Mouse (Mus musculus): ENCODE data around the gene Pnpo. TPM values are rescaled to one million over a fixed set of nuclear protein-coding genes. Genes with fewer than 3 reads are reported as not detected.

The Pnpo gene
- total RNA-seq (2021), result 28.3 and 31.9 TPM in 2 replicates
- long read RNA-seq, experiment 1, transcript Pnpo-201 (7 exons, 1,994 nt), result major isoform, 46 of 52 reads
- long read RNA-seq, experiment 1, partial matches to known transcripts, result 5 of 52 reads
- long read RNA-seq, experiment 1, other reads (novel, unspliced or antisense), result 1 of 52 reads
- long read RNA-seq, experiment 2, transcript Pnpo-201 (7 exons, 1,994 nt), result major isoform, 43 of 54 reads
- long read RNA-seq, experiment 2, partial matches to known transcripts, result 2 of 54 reads
- long read RNA-seq, experiment 2, other reads (novel, unspliced or antisense), result 8 of 54 reads

DNA sequence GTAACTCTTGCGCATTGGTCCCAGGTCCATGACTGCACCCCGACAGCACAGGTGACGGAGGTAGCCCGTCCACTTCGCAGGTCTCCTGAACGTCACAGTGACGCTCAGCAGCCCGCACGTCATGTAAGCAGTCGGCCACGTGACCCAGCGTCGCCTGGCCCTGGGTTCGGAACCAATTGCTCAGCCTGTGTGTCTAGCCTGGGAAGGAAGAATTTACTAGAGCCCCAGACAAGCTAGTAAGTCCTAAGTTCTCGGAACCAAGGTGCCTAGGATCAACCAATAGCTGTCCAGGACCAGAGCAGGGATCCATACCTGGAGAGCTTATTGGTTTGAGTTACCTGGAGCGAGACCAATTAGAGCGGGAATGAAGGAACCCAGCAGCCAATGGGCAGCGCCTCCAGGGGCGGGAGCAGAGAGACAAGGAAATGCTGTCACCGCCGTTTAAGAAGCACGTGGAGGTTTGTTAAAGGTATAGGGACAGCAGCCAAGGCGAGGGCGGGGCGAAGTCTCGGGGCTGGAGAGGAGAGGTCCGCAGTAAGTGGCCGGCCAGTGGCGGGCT is at the start of gene Pnpo:
Gene Pnpo, minus strand, starts transcription at position 241 of the 559 bp plus-strand sequence.
- peak; percentile 95 for DNase-seq

DNA sequence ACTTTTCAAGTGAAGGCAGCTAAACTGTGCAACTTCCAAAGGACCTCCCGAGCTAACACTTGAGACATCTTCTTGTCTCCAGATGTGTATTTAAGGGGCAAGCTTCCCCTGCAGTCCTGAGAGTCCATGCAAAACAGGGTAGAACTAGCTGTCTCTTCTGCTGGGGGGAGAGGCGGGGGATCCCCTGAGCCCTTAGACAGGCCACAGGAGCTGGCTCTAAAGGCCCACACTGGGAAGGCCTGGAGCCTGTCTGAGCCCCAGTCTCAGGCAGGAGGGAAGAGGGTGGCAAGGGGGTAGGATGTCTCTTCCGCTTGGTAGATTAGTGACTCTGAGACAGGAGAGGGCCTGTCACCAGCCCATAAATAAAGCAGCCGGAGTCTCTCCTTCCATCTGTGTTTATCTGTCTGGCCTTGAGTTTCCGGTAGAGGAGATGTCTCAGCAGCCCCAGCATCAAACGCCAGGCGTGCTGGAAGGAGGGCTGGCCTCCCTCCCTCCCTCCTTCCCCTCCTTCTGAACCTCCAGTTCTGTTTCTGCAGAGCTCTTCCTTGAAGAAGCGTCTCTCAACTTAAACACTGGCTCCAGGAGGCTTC is 49.0 kb upstream of the Pnpo start:
- peak; percentile 45 for DNase-seq

DNA sequence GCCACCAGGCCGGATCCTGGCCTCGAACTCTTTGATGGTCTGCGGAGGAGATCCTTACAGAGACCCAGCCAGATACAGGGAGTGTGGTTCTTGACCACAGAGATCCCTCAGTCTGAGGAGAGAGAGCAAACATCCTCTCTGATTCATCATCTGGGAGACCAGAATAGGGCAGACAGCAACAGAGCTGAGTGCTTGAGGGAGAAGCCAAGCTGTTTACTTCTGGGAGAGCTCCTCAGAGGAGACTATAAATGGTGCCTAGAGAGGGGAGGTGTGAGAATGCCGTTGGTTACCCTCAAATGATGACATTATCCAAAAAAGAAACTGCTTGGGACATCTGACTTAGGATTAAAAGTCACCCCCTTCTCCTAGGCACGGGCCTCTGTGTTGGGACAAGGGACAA is 47.7 kb upstream of the Pnpo start:
- no peak for DNase-seq

DNA sequence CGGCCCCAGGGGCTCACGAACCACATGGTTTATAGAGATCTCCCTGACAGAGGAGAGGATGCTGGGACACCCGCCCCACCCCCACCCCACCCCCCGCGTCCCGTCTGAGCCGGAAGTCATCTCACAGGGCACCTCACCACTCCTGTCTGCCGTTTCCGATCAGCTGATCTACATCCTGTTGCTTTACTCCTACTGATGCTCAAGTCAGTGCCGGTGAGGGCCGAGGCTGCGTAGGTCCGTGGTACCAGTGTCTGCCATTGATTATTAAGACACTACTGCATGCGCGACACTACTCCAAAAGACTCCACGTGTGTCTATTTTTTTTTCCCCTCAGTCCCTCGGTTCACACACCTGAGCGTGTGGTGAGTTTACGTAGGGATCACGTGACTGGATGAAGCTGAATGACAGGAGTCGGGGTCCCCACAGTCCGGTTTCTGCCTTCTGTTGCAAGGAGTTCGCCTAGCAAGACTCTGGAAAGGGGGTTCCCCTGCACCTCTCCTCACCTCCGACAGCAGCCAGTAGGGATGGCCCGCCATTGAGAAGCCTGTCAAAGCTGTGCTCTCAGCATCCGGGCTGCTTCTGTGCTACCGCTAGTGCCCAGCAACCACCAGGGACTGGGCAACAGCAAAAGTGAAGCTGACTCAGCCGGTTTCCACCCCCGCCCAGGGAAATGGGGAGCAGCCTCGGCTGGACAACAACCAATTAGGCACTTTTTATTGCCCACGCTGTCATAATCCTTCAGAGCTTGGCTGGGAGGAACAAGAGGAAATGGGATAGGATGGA is 44.3 kb upstream of the Pnpo start:
- peak; percentile 59 for DNase-seq

DNA sequence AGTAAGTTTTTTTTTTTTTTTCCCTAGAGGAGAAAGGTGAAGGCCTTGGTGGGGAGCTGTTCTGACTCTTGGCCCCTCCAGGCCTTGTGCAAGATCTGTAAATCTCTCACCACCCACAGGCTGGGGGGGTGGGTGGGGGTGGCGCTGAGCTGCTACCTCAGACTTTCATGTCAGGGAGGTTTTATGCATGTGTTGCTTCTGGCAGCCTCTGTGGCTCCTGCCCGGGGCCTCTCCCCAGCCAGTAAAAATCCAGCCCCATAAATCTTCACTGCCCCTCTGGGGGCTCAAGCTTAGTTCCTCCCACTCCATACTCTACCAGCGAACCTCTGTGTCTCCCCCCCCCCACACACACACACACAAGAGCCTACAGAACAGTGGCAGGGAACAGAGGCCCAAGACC is 42.7 kb upstream of the Pnpo start:
- no peak for DNase-seq

DNA sequence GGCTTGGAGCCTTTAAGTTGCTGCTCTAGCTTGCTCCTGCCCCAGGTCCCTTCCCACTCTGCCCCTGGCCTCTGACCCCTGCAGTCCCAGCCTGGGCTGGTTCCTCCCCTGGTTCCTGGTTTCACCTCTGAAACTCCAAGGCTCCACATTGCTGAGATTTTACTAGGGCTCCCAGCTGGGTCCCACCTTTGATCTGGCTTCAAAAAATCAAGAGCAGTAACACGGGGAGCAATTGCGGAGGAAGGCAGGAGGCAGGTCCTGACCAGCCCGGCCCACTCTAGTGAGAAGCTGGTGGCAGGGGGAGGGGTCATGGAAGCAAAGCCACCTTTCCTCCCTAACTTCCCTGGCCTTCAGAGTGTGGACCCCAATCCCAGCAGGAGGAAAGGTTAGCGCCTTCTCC is 41.1 kb upstream of the Pnpo start:
- DNase-seq, result no peak

DNA sequence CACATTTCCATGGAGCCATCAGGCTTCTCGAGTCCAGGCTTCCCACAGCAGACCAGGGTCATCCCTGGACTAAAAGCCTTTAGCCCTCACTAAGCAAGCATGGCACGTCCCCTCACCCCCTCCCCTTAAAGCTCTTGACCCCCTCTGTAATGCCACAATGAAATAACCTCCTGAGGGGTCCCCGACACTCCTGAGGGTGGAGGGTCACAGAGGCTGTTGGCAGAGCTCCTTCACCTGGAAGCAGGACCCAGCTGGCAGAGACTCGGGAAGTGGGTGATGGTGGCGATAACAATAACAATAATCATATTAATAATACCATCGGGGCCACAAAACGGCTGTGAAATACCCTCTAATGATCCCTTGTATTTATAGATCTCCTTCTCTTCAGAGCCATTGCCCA is 39.1 kb upstream of the Pnpo start, which contains the start of gene Sp2:
Gene Sp2, minus strand, starts transcription at position 101 of the 400 bp plus-strand sequence.
- no peak for DNase-seq

DNA sequence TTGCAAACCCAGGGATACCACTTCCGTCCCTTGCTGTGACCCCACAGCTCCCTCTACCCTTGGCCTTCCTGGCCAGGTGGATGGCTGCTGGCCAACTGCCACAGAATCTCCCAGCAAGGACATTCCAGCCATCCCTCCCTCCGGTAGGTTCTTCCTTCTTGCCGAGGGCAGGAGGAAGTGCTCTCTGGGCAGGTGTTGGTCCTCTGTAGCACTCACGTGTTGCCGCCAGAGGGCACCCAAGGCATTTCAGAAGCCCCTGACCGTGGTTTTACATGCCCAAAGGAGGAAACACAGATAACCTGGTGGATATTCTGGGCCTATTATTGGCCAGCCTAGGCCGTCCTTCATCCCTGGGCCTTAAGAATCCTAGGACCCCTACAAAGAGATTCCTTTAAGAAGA is 38.6 kb upstream of the Pnpo start:
- DNase-seq, result peak; percentile 89

DNA sequence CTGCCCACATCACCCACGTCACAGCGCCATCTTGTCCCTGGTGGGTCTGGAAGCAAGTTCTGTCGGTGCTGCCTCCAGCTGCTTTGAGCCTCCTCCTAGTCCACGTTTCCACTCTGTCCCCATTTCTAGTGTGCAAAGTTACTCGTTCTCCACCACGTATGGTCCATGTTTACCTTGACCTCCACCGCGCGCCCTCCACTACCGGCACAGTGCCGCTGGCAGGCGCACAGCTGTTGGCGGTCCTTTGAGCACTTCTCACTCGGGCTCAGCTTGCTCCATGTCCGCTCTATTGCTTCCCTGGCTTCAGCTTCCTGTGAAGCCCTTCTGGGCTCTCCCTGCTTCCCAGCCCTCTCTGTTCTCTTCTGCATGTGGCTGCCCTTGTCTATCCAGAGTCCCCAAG is 37.7 kb upstream of the Pnpo start:
- no peak for DNase-seq

DNA sequence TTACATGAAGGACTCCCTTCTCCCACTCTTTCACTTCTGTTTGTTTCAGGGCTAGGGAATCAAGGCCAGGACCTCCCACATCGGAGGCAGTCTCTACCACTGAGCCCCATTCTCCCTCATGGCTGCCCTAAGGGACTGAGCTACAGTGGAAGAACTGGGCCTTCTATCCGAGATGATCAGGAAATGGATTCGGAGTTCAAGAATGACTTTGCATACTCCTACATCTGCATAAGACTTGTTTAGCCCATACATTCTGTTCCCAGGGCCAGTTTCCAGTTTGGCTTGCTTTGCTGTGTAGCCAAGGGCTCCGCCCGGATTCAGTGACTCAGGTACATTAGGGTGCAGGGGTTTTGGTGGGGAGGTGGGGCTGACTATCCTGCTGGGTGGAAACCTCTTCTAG is 36.2 kb upstream of the Pnpo start:
- peak; percentile 40 for DNase-seq

DNA sequence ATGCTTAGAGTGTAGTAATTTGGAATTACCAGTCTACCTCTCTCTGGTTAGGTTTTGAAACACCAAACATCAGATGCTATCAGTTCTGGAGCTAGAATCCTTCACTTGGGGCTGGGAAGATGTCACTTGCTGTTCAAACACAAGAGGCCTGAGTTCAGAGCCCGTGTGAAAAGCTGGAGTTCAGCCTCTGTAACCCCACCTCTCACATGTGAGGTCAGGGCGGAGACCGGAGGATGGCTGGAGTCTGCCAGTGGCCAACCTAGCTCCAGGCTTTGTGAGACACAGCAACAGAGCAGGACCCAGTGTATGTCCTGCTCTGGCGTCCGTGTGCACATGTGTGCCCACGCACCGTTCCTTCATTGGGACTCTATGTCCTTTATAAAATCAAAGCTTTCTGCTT is 35.5 kb upstream of the Pnpo start:
- no peak for DNase-seq

DNA sequence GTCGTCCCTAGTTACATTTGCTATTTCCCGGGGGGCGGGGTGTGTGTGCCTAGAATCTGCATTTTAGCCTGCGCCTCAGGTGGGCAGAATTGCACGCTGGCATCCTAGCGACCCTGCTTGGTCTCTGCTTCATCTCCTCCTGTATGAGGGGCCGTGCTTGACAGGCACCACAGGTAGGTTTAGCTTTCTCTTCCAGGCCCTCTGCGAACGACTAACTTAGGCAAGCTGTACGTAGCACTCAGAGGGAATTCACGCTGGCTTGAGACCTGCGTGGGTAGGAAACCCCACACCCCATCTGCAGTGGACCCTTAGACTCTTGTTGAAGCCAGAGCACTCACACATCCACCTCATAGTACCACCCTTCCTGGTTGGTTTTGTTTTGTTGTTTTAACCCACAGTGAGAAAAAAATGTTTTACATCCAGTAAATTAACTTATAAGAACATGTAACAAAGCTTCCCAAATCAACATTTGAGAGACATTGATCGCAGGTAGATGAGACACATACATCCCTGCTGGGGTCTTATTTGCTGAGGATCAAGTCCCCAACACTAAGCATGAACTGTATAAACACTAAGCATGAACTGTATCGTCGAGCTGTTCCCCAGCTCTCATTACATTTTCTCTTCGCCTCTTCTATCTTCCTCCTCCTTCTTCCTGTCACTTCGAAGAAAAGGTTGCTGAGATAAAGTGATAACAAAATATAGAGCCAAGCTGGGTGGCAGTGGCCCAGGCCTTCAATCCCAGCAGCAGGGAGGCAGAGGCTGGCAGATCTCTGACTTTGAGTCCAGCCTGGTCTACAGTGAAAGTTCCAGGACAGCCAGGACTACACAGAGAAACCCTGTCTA is 34.8 kb upstream of the Pnpo start:
- DNase-seq, result no peak

DNA sequence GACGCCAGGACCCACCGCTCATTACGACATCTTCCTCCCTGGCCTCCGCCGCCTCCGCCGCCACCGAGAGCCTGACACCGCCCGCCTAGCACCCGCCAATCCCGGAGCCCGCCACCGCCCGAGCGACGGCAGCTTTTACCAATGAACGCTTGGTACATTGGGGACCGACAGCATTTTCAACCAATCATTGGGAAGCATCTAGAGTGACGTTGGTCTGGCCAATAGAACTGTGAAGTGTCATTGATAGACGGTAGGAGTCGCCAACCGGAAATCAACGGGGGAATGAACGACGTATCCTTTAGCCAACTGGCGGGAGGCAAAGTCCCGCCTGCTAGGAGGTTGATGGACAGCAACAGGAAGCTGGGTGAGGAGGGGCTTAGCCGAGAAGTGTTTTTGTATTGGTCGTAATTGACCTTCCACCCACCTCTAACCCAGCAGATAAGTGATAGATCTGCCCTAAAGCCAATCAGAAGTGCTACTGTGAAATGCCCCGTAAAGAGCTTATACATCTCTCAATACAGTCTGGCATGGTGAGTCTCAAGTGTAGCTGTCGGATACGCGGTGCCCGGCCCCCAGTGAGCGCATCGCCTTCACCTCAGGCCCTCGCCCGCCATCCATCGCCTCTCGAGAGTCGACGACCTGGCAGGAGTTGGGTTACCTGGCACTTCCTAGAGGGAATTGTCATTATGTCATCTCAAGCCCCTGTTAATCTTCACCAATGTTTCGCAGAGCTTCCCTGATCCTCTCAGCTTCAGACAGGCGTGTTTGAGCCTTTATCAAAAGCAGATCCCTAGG is 34.0 kb upstream of the Pnpo start:
- peak; percentile 99 for DNase-seq

DNA sequence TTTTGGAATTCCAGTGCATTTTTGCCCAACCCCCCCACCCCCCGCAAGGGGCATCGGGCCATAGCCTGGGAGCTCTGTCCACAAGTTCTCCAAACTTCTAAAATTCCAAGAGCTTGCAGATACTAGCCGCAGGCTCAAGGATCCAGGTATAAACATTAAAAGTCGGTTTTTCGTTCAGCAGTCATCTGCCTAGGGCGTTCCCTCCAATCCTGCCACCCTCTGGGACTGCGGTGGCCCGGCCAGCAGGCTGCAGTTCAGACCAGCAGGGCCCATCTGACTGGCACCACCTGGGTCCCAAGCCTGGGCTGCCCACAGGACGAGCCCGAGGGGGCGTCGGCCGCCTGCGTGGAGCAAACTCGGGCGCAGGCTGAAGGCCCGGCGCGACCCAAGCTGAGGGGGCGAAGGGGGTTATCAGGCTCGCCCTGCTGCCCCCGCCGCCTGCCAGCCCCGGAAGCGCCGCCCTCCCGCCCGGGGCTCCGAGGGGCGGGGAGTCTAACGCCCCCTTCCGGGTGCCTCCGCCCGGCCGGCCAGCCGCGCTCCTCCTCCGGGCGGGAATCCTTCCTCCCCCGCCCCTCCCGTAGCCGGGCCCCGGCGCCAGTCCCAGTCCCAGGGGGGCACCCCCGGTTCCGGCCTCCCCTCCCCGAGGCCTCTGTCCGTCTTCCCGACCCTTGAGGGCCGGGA is 33.3 kb upstream of the Pnpo start:
- DNase-seq, result peak; percentile 95

DNA sequence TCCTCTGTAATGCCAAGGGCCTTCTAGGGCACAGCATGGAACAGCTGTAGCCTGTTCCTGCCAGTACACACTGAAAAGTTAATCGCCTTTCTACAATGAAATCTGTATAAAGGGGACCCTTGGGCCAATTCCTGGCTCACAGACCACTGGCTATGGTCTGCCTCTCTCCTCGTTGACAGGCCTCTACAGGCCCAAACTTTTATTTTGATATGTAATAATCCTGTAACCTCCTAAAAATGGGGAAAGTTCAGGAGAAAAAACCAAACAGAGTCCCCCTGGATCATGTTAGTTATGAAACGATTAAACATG is 32.5 kb upstream of the Pnpo start:
- DNase-seq, result no peak

DNA sequence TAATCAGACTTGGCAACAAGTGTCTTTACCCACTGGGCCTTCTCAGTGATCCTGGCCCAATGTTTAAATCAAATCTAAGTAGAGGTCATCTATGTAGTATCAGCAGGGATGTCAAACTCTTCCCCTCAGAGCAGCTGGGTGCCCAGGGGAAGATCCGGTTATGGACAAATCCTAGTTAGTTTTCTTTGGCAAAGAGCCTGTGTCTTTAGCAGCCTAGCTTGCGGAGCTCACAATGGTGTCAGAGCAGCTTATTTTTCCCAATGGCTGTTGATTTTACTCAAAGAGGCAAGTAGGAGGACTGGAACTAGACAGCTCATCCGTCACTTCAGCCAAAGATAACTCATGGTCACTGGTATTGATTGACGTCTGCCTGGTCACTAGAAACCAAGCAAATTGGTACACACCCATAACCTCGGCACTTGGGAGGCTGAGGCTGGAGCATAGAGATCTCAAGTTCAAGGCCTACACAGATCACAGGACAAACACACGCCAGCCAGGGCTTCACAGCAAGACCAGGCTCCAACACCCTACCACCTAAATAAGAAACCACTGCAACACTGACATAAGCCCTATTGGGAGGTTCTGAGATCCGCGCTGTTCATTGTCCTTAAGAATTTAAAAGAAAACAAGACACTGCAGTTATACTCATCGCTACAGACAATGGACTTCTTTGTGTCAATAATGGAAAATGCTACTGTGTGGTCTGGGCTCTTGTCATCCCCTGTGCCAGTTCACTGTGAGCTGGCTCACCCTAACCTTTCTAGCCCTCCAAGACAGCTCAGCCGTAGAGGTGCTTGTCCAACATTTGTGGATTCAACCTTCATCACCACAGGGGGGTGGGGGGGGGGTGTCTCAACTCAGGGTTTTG is 32.0 kb upstream of the Pnpo start:
- DNase-seq, result no peak

DNA sequence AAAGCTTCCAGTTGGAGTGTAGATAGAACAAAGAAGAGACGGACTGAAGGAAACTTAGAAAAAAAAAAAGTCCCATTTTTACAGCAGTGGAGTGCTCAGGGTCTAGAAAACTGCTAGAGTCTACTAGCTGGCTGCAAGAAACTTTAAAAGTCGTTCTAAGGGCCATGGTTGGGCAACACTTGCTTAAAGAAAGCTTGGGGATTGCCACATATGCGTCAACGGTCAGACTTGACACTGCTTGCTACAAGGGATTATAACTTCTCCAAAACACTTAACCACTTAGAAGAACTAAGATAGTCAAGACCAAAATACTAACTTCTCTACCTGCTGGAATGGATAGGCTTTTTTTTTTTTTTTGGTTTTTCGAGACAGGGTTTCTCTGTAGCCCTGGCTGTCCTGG is 31.0 kb upstream of the Pnpo start:
- no peak for DNase-seq

DNA sequence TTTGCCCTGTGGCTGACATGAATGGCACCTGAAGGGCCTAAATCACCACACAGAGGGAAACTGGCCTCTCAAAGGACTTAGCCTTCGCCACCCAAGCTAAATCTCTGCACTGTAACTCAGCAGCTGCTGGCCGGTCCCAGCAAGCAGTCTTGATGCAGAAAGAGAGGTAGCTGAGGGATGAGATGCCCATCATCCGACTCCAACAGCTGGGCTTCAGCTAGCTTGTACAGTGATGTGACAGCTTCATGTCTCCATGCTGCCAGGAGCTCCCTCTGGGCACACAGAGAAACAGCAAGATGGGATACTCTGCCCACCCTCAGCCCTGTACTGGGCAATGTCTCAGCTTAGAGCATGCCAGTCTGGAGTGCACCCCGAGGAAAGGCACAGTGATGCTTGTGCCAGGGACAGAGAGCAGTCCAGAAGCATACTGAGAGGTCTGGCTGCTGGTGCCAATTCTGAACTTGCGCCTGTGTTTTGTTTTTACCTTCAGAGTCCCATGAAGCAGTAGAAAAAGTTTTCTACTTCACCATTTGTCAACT is 29.7 kb upstream of the Pnpo start:
- DNase-seq, result no peak

DNA sequence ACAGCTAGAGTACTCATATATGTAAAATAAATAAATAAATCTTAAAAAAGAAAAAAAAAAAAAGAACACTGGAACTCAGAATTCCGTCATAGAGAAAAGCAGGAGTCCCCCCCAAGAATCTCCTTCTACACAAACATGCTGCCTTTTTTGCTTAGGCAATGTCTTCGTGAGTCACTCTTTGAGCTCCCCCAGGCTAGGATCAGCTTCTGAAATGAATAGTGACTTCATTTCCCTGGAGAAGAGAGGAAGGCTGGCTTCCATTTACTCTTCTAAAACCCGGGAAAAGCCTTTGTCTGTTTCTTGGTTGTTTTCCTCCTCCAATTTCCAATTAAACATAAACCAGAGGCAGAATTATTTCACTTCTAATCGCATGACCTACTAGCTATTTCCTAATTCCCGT is 29.1 kb upstream of the Pnpo start:
- DNase-seq, result no peak

DNA sequence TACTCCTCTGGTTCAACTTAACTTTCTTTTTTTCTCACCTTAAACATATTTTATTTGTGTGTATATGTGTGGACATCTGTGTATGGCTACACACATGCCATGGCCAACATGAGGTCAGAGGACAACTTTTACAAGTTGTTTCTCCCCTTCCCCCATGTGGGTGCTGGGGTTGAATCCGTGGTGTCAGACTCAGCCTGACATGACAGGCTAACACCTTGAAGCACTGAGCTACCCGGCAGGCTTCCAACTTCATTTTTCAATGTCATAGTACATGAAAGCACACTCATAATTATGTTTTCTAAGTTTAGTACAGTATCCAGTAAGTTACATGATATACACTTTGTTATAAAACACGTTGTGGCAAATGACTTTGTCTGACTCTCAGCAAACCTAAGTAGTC is 26.6 kb upstream of the Pnpo start:
- DNase-seq, result no peak
